Mouse (Mus musculus): Measurements from ENCODE around the gene Gm20388.

DNA sequence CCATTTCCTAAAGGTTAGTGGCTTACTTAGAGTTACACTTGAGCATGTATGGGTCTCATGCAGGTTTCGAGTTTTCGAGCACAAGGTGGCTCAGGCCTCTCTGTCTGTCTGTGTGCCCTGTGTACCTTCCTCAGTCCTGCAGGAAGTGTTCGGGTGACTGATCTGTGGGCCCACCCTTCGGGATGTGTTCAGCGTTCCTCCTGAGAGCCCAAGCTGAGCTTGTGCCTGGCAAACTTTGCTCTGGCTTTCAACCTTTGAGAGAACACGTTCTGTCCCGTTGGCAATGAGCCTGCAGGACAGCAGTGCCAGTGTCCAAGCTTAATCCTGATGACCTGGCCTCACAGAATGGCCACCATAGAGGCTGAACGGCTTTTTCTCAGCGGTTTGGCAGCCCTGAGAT is 2914.3 kb downstream of the Gm20388 start:
- TF ChIP-seq CTCF (IDR thresholded peaks at IDR 0.05; ENCODE audit: low read depth, low read length) (no peak), GATA1 (IDR thresholded peaks at IDR 0.05; ENCODE audit: borderline replicate concordance, low read length) (no peak), TAL1 (conservative IDR thresholded peaks at IDR 0.05; ENCODE audit: low read depth, low read length) (no peak), POLR2AphosphoS5 (IDR thresholded peaks at IDR 0.05; ENCODE audit: insufficient replicate concordance, low read depth, low read length) (no peak), GATA2 (IDR thresholded peaks at IDR 0.05; ENCODE audit: borderline replicate concordance, low read depth, low read length) (no peak)

All from G1E (cell line).